Mouse (Mus musculus) CH12.LX (cell line): ENCODE data around the gene Insl5.

Experiments
- CHD1 ChIP-seq: IDR thresholded peaks from 2 replicates; pipeline ENCODE4 v1.6.1; 2012; ENCODE audit warnings: low read depth, low read length, improper control_type of control experiment, inconsistent platforms
- CTCF ChIP-seq, 2 experiments: IDR thresholded peaks in 1 of 2; conservative IDR thresholded peaks in 1 of 2; 2 replicates each; pipeline ENCODE4 v1.5.1; 2011 to 2012; ENCODE audit warnings: low read depth in 2 of 2, low read length in 2 of 2, improper control_type of control experiment in 1 of 2, inconsistent platforms in 1 of 2, mild to moderate bottlenecking in 1 of 2, moderate library complexity in 1 of 2
- JUND ChIP-seq: conservative IDR thresholded peaks from 2 replicates; pipeline ENCODE4 v1.6.1; 2011; ENCODE audit warnings: low read depth, low read length, improper control_type of control experiment
- MAX ChIP-seq: IDR thresholded peaks from 2 replicates; pipeline ENCODE4 v1.6.1; 2011; ENCODE audit warnings: low read length, improper control_type of control experiment
- MXI1 ChIP-seq: IDR thresholded peaks from 2 replicates; pipeline ENCODE4 v1.6.1; 2011; ENCODE audit warnings: mild to moderate bottlenecking, low read depth, low read length, improper control_type of control experiment
- NRF1 ChIP-seq: IDR thresholded peaks from 2 replicates; pipeline ENCODE4 v1.6.1; 2014; ENCODE audit warnings: low read depth, mild to moderate bottlenecking, inconsistent platforms, low read length, improper control_type of control experiment, moderate library complexity
- POLR2A ChIP-seq: IDR thresholded peaks from 2 replicates; pipeline ENCODE4 v1.6.1; 2011; ENCODE audit warnings: low read depth, mild to moderate bottlenecking, improper control_type of control experiment, low read length
- TCF12 ChIP-seq: IDR thresholded peaks from 2 replicates; pipeline ENCODE4 v1.6.1; 2014; ENCODE audit warnings: low read depth, mild to moderate bottlenecking, inconsistent platforms, low read length, improper control_type of control experiment
- UBTF ChIP-seq: IDR thresholded peaks from 2 replicates; pipeline ENCODE4 v1.6.1; 2012; ENCODE audit warnings: low read depth, mild to moderate bottlenecking, inconsistent platforms, low read length, improper control_type of control experiment, moderate library complexity
- ZKSCAN1 ChIP-seq: IDR thresholded peaks from 2 replicates; pipeline ENCODE4 v1.6.1; 2012; ENCODE audit warnings: low read depth, inconsistent platforms, low read length, improper control_type of control experiment, borderline replicate concordance
- ZMIZ1 ChIP-seq: IDR thresholded peaks from 2 replicates; pipeline ENCODE4 v1.6.1; 2012; ENCODE audit warnings: low read depth, mild to moderate bottlenecking, inconsistent platforms, low read length, improper control_type of control experiment
- ZNF384 ChIP-seq: IDR thresholded peaks from 2 replicates; pipeline ENCODE4 v1.6.1; 2012; ENCODE audit warnings: low read depth, low read length, improper control_type of control experiment, inconsistent platforms

GRCm38 (mm10) chr4:103006943-103007418 is 19.7 kb downstream of the Insl5 start:
- TF ChIP-seq CTCF (conservative IDR thresholded peaks at IDR 0.05 in 1 of 2, IDR thresholded peaks at IDR 0.05 in 1 of 2; ENCODE audit: low read depth in 2 of 2, low read length in 2 of 2) (no peak), MAX (no peak), ZNF384 (no peak), ZKSCAN1 (no peak), JUND (no peak), POLR2A (no peak), TCF12 (no peak), NRF1 (no peak), ZMIZ1 (no peak), UBTF (no peak), CHD1 (no peak), MXI1 (no peak)
